In the genomic region with DNA sequence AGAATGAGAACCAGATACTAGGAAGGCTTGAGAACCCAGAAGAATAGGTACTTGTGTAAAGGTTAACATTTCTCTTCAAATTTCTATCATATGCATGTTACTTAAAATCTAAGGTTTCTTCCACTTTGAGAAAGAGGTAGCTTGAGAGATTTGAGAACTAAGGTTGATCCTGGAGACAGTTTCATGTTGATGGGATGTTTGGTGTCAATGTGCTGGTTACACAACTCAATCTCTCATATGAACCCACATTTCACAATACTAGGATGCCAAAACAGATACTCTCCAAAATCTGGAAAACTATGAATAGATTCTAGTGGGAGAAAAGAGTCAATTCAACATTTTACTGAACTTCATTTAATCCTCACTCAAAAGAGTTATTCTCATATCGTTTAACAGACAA, we compare ENCODE assay signal across 32 mouse cellular contexts.
"Had no signal": no experiment of that assay in that cellular context is flagged by ENCODE, and none has a peak within 500 bp of the region (broad histone marks: within the 10 kb centered on the region; RNA-seq: fewer than 3 reads in every experiment).

No protein-coding gene starts in this region.

- H3K36me3 ChIP-seq: limb, embryonic 10.5 days; limb, embryonic 12.5 days; limb, embryonic 13.5 days; limb, embryonic 15.5 days; liver, embryonic 13.5 days; liver, embryonic 15.5 days; lung, embryonic 15.5 days; midbrain, embryonic 10.5 days; midbrain, embryonic 12.5 days; midbrain, embryonic 13.5 days; midbrain, embryonic 15.5 days; neural tube, embryonic 12.5 days had no signal

- DNase-seq: left cerebral cortex, postnatal 4 days; liver; liver, embryonic 13.5 days; liver, postnatal 0 days; lung, adult 18-20 months; lung, adult 2 months; lung, embryonic 14.5 days; lung, postnatal 10 days; lung, postnatal 14 days; lung, postnatal 36 days; lung, postnatal 4 days; midbrain, embryonic 14.5 days had no signal

- H3K27ac ChIP-seq: left cerebral cortex, adult 2 months; limb, embryonic 10.5 days; limb, embryonic 12.5 days; limb, embryonic 13.5 days; limb, embryonic 15.5 days; liver, embryonic 13.5 days; liver, embryonic 14.5 days; liver, embryonic 15.5 days; lung, embryonic 15.5 days; macrophage; midbrain, embryonic 10.5 days; midbrain, embryonic 12.5 days; midbrain, embryonic 13.5 days; midbrain, embryonic 15.5 days; neural tube, embryonic 12.5 days had no signal

- H3K9ac ChIP-seq: limb, embryonic 12.5 days; limb, embryonic 13.5 days; limb, embryonic 15.5 days; liver, embryonic 13.5 days; liver, embryonic 14.5 days; liver, embryonic 15.5 days; liver, postnatal 0 days; lung, embryonic 14.5 days; lung, embryonic 15.5 days; midbrain, embryonic 12.5 days; midbrain, embryonic 13.5 days; midbrain, embryonic 15.5 days; neural tube, embryonic 12.5 days had no signal

- H3K4me2 ChIP-seq: limb, embryonic 12.5 days; limb, embryonic 13.5 days; limb, embryonic 15.5 days; liver, embryonic 11.5 days; liver, embryonic 13.5 days; liver, embryonic 15.5 days; lung, embryonic 14.5 days; lung, embryonic 15.5 days; midbrain, embryonic 11.5 days; midbrain, embryonic 12.5 days; midbrain, embryonic 13.5 days; midbrain, embryonic 15.5 days; neural tube, embryonic 12.5 days had no signal

- H3K4me1 ChIP-seq: limb, embryonic 10.5 days; limb, embryonic 12.5 days; limb, embryonic 13.5 days; limb, embryonic 15.5 days; liver, embryonic 13.5 days; liver, embryonic 15.5 days; lung, embryonic 15.5 days; megakaryocyte, embryonic 14.5 days; midbrain, embryonic 10.5 days; midbrain, embryonic 12.5 days; midbrain, embryonic 13.5 days; midbrain, embryonic 15.5 days; neural tube, embryonic 12.5 days had no signal

- H3K27me3 ChIP-seq: limb, embryonic 12.5 days; limb, embryonic 13.5 days; limb, embryonic 15.5 days; liver, embryonic 13.5 days; liver, embryonic 15.5 days; lung, embryonic 15.5 days; megakaryocyte, embryonic 14.5 days; midbrain, embryonic 12.5 days; midbrain, embryonic 13.5 days; midbrain, embryonic 15.5 days; neural tube, embryonic 12.5 days had no signal

- H3K9me3 ChIP-seq: limb, embryonic 10.5 days; limb, embryonic 12.5 days; limb, embryonic 13.5 days; limb, embryonic 15.5 days; liver, embryonic 13.5 days; liver, embryonic 15.5 days; lung, embryonic 15.5 days; megakaryocyte, embryonic 14.5 days; midbrain, embryonic 10.5 days; midbrain, embryonic 12.5 days; midbrain, embryonic 13.5 days; midbrain, embryonic 15.5 days; neural tube, embryonic 12.5 days had no signal

- ATAC-seq: liver, postnatal 0 days; lung, postnatal 0 days; midbrain, embryonic 13.5 days; midbrain, embryonic 15.5 days; midbrain, embryonic 16.5 days had no signal

- H3K4me3 ChIP-seq: left cerebral cortex, adult 2 months; limb, embryonic 10.5 days; limb, embryonic 12.5 days; limb, embryonic 13.5 days; limb, embryonic 15.5 days; liver, embryonic 13.5 days; liver, embryonic 15.5 days; lung, embryonic 15.5 days; megakaryocyte, embryonic 14.5 days; midbrain, embryonic 10.5 days; midbrain, embryonic 12.5 days; midbrain, embryonic 13.5 days; midbrain, embryonic 15.5 days; myocyte; neural tube, embryonic 12.5 days had no signal
